Mouse (Mus musculus) spleen, postnatal 36 days (tissue): ENCODE measurements around the gene Clec2d.

Experiments used
- DNase-seq, 2 experiments: peaks; one replicate each; pipeline ENCODE4 v3.0.0; 2022; ENCODE audit warnings: low spot score in 2 of 2, mixed read lengths in 1 of 2

The Clec2d gene

GRCm38 (mm10) chr6:129224090-129224489 is 43.7 kb downstream of the Clec2d start:
- no peak for DNase-seq

GRCm38 (mm10) chr6:129225078-129225477 is 44.7 kb downstream of the Clec2d start:
- no peak for DNase-seq

DNA sequence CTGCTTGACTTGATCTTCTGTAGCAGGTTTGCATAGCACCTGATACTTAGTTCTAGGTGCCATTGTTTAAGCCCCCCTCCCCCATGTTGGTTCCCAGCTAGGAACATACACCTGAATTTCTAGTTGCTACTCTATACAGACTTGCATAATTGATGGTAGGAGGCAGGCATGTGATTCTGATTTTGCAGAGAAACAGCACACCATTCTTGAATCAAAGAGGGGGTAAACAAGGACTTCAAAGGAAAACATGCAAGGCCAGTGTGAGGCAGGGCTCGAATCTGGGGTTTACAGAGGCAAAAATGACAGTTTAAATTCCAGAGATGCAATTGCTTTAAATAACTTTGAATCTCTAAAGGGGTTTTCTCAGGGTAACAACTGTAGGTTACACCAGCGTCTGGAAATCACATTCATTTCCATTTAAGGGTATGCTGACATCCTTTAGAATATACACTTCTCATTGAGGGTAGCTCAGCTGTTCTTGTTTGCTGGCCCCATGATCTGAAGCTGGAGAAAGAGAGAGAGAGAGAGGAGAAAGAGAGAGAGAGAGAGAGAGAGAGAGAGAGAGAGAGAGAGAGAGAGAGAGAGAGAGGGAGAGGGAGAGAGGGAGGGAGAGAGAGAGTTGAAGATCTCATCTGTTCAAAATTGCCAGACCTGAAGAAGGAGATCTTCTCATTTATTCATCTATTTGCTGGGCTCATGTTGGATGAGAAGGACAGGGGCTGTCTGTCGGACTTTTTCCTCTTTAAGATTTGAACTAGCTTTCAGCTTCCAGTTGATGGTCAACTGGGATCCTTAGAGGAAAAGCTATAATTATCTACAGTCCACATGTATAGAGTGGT is 48.7 kb downstream of the Clec2d start:
- DNase-seq = peak in 1 of 2 experiments; percentile 1

- peak in 1 of 2 experiments; percentile 56 for DNase-seq
Observed at GRCm38 (mm10) chr6:129229774-129230578, 49.6 kb downstream of the Clec2d start.

DNA sequence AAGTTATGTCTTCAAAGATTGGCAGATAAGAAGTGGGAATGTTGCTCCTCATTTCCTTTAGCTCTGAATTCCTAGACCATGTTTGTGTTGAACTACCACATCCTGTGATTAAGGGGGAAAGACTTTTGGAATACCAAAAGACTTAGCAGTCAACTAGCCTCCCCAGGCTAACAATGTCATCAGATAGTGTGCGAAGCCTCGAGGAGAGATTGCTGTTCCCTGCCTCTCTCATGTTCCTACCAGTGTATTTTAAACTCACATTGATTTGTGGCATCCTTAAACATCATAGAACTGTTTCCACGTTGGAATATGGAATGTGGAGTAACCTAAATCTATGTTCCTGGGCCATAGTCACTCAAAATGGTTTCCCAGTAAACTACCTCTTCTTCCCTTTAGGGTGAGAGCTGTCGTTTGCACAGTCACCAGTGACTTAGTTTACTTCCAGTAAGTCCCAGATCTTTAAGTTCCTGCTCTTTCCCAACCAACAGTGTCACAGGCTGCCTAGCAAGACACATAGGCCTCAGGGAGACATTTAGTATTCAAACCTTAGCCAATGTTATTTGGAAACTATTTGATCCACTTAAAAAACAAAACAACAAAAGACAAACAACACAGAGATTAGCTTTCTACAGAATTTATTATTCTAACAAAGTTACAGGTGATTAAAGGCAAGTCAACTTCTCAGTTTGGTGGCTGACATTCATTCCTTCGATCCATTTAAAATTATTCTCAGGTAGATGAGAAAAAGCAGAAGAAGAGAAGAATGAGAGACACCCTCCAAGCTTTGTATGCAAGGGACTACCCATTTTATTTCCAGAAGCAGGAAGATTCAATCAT is 51.8 kb downstream of the Clec2d start:
- no peak for DNase-seq

GRCm38 (mm10) chr6:129232842-129233205 is 52.4 kb downstream of the Clec2d start:
- peak; percentile 90 to 93 for DNase-seq

GRCm38 (mm10) chr6:129233366-129233954 is 53.0 kb downstream of the Clec2d start:
- DNase-seq = no peak

DNA sequence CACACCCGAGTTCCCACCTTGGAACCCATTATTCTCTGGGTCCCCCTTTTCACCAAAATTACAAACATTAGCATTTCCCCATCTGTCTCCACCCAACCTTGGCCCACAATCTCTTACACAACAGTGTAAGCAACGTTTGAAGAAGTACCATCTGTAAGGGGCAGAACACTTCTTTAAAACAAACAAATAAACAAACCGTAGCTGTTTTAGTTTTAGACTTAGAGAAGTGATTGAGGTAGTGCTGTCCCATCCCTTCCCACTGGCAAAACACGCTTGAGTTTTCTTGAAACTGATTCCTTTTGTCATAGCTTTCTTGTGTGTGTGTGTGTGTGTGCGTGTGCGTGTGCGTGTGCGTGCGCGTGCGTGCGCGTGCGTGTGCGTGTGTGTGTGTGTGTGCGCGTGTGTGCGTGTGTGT is 53.5 kb downstream of the Clec2d start:
- DNase-seq = peak; percentile 60 to 64

DNA sequence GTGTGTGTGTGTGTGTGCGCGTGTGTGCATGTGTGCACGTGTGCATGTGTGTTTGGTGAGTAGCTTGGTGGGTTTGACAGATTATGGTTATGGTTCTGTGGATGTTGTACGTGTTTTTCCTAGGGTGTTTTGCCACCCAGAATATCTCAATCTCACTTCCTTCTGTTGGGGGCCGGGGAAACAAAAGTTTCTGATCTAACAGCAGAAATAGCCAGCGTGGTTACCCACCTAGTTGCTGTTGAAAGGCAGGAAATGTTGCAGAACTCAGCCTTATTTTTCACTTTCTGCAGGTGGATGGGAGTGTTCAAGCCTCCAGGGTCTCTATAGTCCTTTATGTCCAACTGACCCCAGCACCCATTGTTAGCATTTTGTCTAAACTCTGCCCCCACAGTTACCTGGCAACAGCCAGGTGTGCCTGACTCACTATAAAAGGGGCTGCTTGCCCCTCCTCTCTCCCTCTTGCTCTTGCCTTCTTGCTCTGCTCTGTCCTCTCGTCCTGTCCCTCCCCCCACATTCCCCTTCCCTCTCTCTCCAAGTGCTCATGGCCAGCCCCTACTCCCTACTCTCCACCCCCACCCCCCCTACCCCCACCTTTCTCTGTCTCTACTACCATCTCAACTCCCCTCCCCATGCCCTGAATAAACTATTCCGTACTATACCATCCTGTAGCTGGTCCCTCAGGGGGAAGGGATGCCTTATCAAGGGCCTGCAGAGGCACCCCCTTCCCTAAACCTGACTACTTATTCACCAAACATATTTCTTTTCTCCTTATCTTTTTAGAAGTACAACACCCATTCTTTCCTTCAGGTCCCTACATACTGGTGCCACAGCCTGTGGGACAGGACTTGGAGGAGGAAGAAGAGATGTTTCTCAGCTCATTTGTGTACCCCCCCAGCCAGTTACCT is 54.3 kb downstream of the Clec2d start:
- DNase-seq = peak; percentile 87 to 89

- peak; percentile 66 to 72 for DNase-seq
Observed at GRCm38 (mm10) chr6:129235855-129236461, 55.5 kb downstream of the Clec2d start.
